Mouse (Mus musculus) lung, embryonic 15.5 days (tissue): ENCODE data around the gene E2f4. TPM values are rescaled to one million over a fixed set of nuclear protein-coding genes. Genes with fewer than 3 reads are reported as not detected.

Experiments
- ATAC-seq: fragments of 200-750 bp; cut with Nextera tagmentation; 2 replicates; pipeline ENCODE4 v1.8.0; 2017; ENCODE audit warnings: moderate number of reproducible peaks, borderline replicate concordance; ENCODE audit not compliant: low FRiP score, low TSS enrichment; ENCODE audit errors: extremely low read depth
- H3K27ac ChIP-seq: fragments of 300-500 bp; sonication (generic); 2 replicates; pipeline ENCODE4 v1.5.1; 2015; ENCODE audit warnings: moderate library complexity, mild to moderate bottlenecking, inconsistent platforms
- H3K27me3 ChIP-seq: fragments of 300-500 bp; sonication (generic); 2 replicates; pipeline ENCODE4 v1.6.1; 2015; ENCODE audit warnings: inconsistent platforms
- H3K36me3 ChIP-seq: fragments of 300-500 bp; sonication (generic); 2 replicates; pipeline ENCODE4 v1.6.1; 2015; ENCODE audit warnings: inconsistent platforms
- H3K4me1 ChIP-seq: fragments of 300-500 bp; sonication (generic); 2 replicates; pipeline ENCODE4 v1.6.1; 2015; ENCODE audit warnings: inconsistent platforms
- H3K4me2 ChIP-seq: fragments of 300-500 bp; sonication (generic); 2 replicates; pipeline ENCODE4 v1.6.1; 2015; ENCODE audit warnings: inconsistent platforms, mild to moderate bottlenecking, moderate library complexity
- H3K4me3 ChIP-seq: fragments of 300-500 bp; sonication (generic); 2 replicates; pipeline ENCODE4 v1.5.1; 2015; ENCODE audit warnings: mild to moderate bottlenecking, inconsistent platforms
- H3K9ac ChIP-seq: fragments of 300-500 bp; sonication (generic); 2 replicates; pipeline ENCODE4 v1.6.1; 2015; ENCODE audit warnings: inconsistent platforms
- H3K9me3 ChIP-seq: fragments of 300-500 bp; sonication (generic); 2 replicates; pipeline ENCODE4 v1.6.1; 2016; ENCODE audit warnings: inconsistent platforms
- WGBS: fragments of 180-500 bp; shearing (Covaris S2); methylation state at CpG from one replicate; pipeline ENCODE4 v1.1.7; 2015; 5-methylcytosine and 5-hydroxymethylcytosine counted together
- polyA plus RNA-seq: library from polyadenylated mRNA; unstranded; fragments of >200 nt; fragmentation: Nextera tagmentation; extraction: Ambion mirVana; gene quantifications from 2 replicates; pipeline ENCODE4 v1.2.1, GENCODE M21; 2015

E2f4 gene
- polyA plus RNA-seq, 1 experiment from 2014 or later, result 76.4 TPM

- Histone ChIP-seq H3K9me3 (no peaks in the 10 kb centered on the region), H3K9ac (no peak overlapping the region), H3K27ac (no peak overlapping the region), H3K4me3 (no peak overlapping the region), H3K4me1 (peaks cover 43% of the 10 kb centered on the region), H3K36me3 (no peaks in the 10 kb centered on the region), H3K27me3 (peaks cover 55% of the 10 kb centered on the region), H3K4me2 (no peak overlapping the region; the same call in 1 of the 2 replicates)
- no peak for ATAC-seq
- 61% methylated on average over 7 of the region's 7 CpGs for WGBS
Observed at GRCm38 (mm10) chr8:105260371-105261099, 36.9 kb upstream of the E2f4 start.

GRCm38 (mm10) chr8:105261326-105261980 lies 36.0 kb upstream of the E2f4 start:
- H3K27me3 ChIP-seq, result peaks cover 49% of the 10 kb centered on the region
- peaks cover 39% of the 10 kb centered on the region for H3K4me1 ChIP-seq
- no peak overlapping the region for H3K4me2 ChIP-seq
- H3K9ac ChIP-seq, result no peak overlapping the region
- H3K4me3 ChIP-seq, result no peak overlapping the region
- H3K27ac ChIP-seq, result no peak overlapping the region
- H3K9me3 ChIP-seq, result no peaks in the 10 kb centered on the region
- H3K36me3 ChIP-seq, result no peaks in the 10 kb centered on the region
- WGBS, result 83% methylated on average over 12 of the region's 12 CpGs
- ATAC-seq, result no peak

GRCm38 (mm10) chr8:105263244-105263912 lies 34.1 kb upstream of the E2f4 start:
- ATAC-seq, result no peak
- Histone ChIP-seq H3K4me1 (peaks cover 48% of the 10 kb centered on the region), H3K4me2 (peak overlapping the region; percentile 93), H3K9ac (no peak overlapping the region), H3K4me3 (peak overlapping the region; percentile 73), H3K36me3 (no peaks in the 10 kb centered on the region), H3K27me3 (peaks cover 57% of the 10 kb centered on the region), H3K9me3 (no peaks in the 10 kb centered on the region), H3K27ac (no peak overlapping the region)
- WGBS, result 41% methylated on average over 16 of the region's 16 CpGs

- Histone ChIP-seq H3K27me3 (peaks cover 57% of the 10 kb centered on the region), H3K4me1 (peaks cover 50% of the 10 kb centered on the region), H3K27ac (no peak within 1 kb of the TSS), H3K36me3 (no peaks in the 10 kb centered on the region), H3K9me3 (no peaks in the 10 kb centered on the region), H3K9ac (peak within 1 kb of the TSS; percentile 51), H3K4me2 (peak within 1 kb of the TSS; percentile 93), H3K4me3 (peak within 1 kb of the TSS; percentile 73)
- WGBS, result under 1% methylated on average over 54 of the region's 54 CpGs
- ATAC-seq, result peak; percentile 70
Observed at GRCm38 (mm10) chr8:105264024-105264982, 33.2 kb upstream of the E2f4 start, which contains the start of the genes Tradd and Fbxl8. Gene Tradd, minus strand, starts transcription at chr8:105264609. Gene Fbxl8, plus strand, starts transcription at chr8:105264648.

GRCm38 (mm10) chr8:105265128-105265527 lies 32.3 kb upstream of the E2f4 start:
- H3K9me3 ChIP-seq, result no peaks in the 10 kb centered on the region
- no peak for ATAC-seq
- peaks cover 50% of the 10 kb centered on the region for H3K4me1 ChIP-seq
- H3K27ac ChIP-seq, result no peak overlapping the region
- H3K27me3 ChIP-seq, result peaks cover 57% of the 10 kb centered on the region
- H3K36me3 ChIP-seq, result no peaks in the 10 kb centered on the region
- H3K4me3 ChIP-seq, result peak overlapping the region; percentile 73
- peak overlapping the region; percentile 51; the same call in 1 of the 2 replicates for H3K9ac ChIP-seq
- WGBS, result 8% methylated on average over 10 of the region's 10 CpGs
- peak overlapping the region; percentile 93 for H3K4me2 ChIP-seq

- Histone ChIP-seq H3K4me1 (peaks cover 54% of the 10 kb centered on the region), H3K4me3 (no peak overlapping the region), H3K9me3 (no peaks in the 10 kb centered on the region), H3K9ac (no peak overlapping the region), H3K27ac (no peak overlapping the region), H3K36me3 (no peaks in the 10 kb centered on the region), H3K4me2 (no peak overlapping the region), H3K27me3 (peaks cover 62% of the 10 kb centered on the region)
- WGBS, result 33% methylated on average over 13 of the region's 13 CpGs
- ATAC-seq, result no peak
Observed at GRCm38 (mm10) chr8:105266775-105267174, 30.7 kb upstream of the E2f4 start.

- peak; percentile 32; the same call in 1 of the 2 replicates for ATAC-seq
- 1% methylated on average over 65 of the region's 65 CpGs for WGBS
- peaks cover 49% of the 10 kb centered on the region for H3K4me1 ChIP-seq
- peak overlapping the region; percentile 45 for H3K4me3 ChIP-seq
- H3K36me3 ChIP-seq, result no peaks in the 10 kb centered on the region
- no peaks in the 10 kb centered on the region for H3K9me3 ChIP-seq
- peak overlapping the region; percentile 28 for H3K9ac ChIP-seq
- H3K4me2 ChIP-seq, result peak overlapping the region; percentile 91
- peaks cover 70% of the 10 kb centered on the region for H3K27me3 ChIP-seq
- H3K27ac ChIP-seq, result no peak overlapping the region
Observed at GRCm38 (mm10) chr8:105268342-105269074, 29.0 kb upstream of the E2f4 start.

- H3K27ac ChIP-seq, result no peak overlapping the region
- peaks cover 74% of the 10 kb centered on the region for H3K27me3 ChIP-seq
- peak overlapping the region; percentile 28; the same call in 1 of the 2 replicates for H3K9ac ChIP-seq
- ATAC-seq, result peak; percentile 16; the same call in 1 of the 2 replicates
- peak overlapping the region; percentile 45 for H3K4me3 ChIP-seq
- 3% methylated on average over 10 of the region's 10 CpGs for WGBS
- no peaks in the 10 kb centered on the region for H3K9me3 ChIP-seq
- no peaks in the 10 kb centered on the region for H3K36me3 ChIP-seq
- peaks cover 45% of the 10 kb centered on the region for H3K4me1 ChIP-seq
- peak overlapping the region; percentile 91 for H3K4me2 ChIP-seq
Observed at GRCm38 (mm10) chr8:105269075-105269458, 28.4 kb upstream of the E2f4 start.

- Histone ChIP-seq H3K36me3 (no peaks in the 10 kb centered on the region), H3K4me3 (peak within 1 kb of the TSS; percentile 45), H3K9me3 (no peaks in the 10 kb centered on the region), H3K27me3 (peaks cover 78% of the 10 kb centered on the region), H3K4me2 (peak within 1 kb of the TSS; percentile 91), H3K9ac (peak within 1 kb of the TSS; percentile 28), H3K27ac (no peak within 1 kb of the TSS), H3K4me1 (peaks cover 44% of the 10 kb centered on the region)
- ATAC-seq, result peak; percentile 33; the same call in 1 of the 2 replicates
- WGBS, result under 1% methylated on average over 42 of the region's 42 CpGs
Observed at GRCm38 (mm10) chr8:105269461-105269947, 28.0 kb upstream of the E2f4 start, which contains the start of gene Hsf4. Gene Hsf4, plus strand, starts transcription at chr8:105269801.

GRCm38 (mm10) chr8:105270101-105270915 lies 27.2 kb upstream of the E2f4 start:
- no peak overlapping the region for H3K27ac ChIP-seq
- ATAC-seq, result no peak
- H3K9ac ChIP-seq, result peak overlapping the region; percentile 28
- peak overlapping the region; percentile 91 for H3K4me2 ChIP-seq
- H3K27me3 ChIP-seq, result peaks cover 86% of the 10 kb centered on the region
- 6% methylated on average over 39 of the region's 39 CpGs for WGBS
- H3K4me1 ChIP-seq, result peaks cover 39% of the 10 kb centered on the region
- peak overlapping the region; percentile 45 for H3K4me3 ChIP-seq
- H3K36me3 ChIP-seq, result no peaks in the 10 kb centered on the region
- H3K9me3 ChIP-seq, result no peaks in the 10 kb centered on the region
